Mouse (Mus musculus): ENCODE results near the gene Spty2d1. TPM values are rescaled to one million over a fixed set of nuclear protein-coding genes. Genes with fewer than 3 reads are reported as not detected.
"Not testable (repeated sequence)": the region's sequence is repeated elsewhere in the genome, so short reads cannot be mapped to it uniquely, and the experiment has no call there.

The Spty2d1 gene
- polyA plus RNA-seq, 1 experiment from 2014 or later = 12.8 TPM

DNA sequence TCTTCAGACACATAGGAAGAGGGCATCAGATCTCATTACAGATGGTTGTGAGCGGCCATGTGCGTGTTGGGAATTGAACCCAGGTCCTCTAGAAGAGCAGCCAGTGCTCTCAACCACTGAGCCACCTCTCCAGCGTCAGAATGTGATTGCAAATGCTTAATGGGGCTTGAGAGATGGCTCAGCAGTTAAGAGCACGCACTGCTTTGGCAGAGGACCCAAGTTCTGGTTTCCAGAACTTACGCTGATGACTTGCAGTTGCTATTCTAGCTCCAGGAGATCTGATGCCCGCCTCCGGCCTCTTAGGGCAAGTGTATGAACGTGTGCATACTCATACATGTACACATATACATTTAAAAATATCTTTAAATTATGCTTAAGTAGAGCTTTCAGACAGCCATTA, 27.2 kb upstream of the Spty2d1 start:
- no peaks in the 10 kb centered on the region for H3K9me3 ChIP-seq
- no peak for DNase-seq (ENCODE audit: low spot score)
- WGBS = 82% methylated on average over 8 of the region's 8 CpGs

DNA sequence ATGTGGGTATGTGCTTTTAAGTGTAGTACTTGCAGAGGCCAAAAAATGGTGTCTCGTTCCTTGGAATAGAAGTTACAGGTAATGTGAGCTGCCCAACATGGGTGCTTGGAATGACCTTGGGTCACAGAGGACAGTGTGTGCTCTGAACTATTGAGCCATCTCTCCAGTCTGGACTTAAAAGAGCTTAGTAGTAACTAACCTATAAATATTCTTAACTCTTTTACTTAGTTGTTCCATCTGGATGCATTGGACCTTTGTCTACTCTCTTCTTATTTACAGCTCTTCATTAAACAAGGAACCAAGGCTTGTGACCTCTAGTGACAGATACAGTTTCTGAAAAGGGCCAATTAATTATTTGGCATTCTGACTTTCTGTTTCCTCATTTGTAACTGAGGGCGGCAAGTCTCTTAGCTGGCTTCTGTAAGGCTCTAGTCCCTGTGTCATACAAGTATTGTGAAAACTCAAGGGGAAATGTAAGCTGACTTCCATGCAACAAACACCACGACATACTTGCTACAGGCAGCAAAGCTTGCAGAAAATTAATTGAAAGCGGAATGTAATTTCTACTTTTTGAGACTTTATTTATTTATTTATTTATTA, 26.7 kb upstream of the Spty2d1 start:
- no peaks in the 10 kb centered on the region for H3K9me3 ChIP-seq
- H3K36me3 ChIP-seq (replicated peaks) = no peaks in the 10 kb centered on the region
- no peak for DNase-seq (ENCODE audit: low spot score)
- WGBS = 88% methylated on average over 4 of the region's 4 CpGs
- H3K4me1 ChIP-seq = no peaks in the 10 kb centered on the region
- no peak overlapping the region for H3K27ac ChIP-seq (replicated peaks)
- H3K27me3 ChIP-seq (replicated peaks; ENCODE audit: low read depth, poor library complexity, severe bottlenecking) = no peaks in the 10 kb centered on the region
- H3K4me3 ChIP-seq = no peak overlapping the region

More for the DNA sequence above, 27.2 kb upstream of the Spty2d1 start:
- Histone ChIP-seq H3K36me3 (replicated peaks) (no peaks in the 10 kb centered on the region), H3K27ac (replicated peaks) (no peak overlapping the region), H3K27me3 (replicated peaks; ENCODE audit: low read depth, poor library complexity, severe bottlenecking) (no peaks in the 10 kb centered on the region), H3K4me3 (no peak overlapping the region), H3K4me1 (no peaks in the 10 kb centered on the region)

DNA sequence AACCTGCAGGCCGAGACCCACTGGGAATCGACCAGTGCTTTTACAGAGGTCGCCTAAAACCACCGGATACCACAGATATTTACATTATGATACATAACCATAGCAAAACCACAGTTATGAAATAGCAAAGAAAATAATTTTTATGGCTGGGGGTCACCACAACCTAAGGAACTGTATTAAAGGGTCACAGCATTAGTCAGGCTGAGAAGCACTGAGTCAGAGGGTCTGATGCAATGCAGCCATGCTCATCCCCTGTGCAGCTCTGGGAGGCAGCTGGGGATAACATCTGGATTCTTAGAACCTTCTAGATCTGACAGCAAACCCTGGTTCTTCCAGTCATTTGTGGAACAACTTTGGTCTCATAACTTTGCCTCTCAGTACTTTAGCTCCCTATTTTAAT, 23.2 kb upstream of the Spty2d1 start:
- no peak for DNase-seq (ENCODE audit: low spot score)
- Histone ChIP-seq H3K36me3 (replicated peaks) (no peaks in the 10 kb centered on the region), H3K4me3 (no peak overlapping the region), H3K27ac (replicated peaks) (no peak overlapping the region), H3K27me3 (replicated peaks; ENCODE audit: low read depth, poor library complexity, severe bottlenecking) (no peaks in the 10 kb centered on the region), H3K9me3 (no peaks in the 10 kb centered on the region), H3K4me1 (no peaks in the 10 kb centered on the region)
- WGBS = 79% methylated on average over 4 of the region's 4 CpGs

DNA sequence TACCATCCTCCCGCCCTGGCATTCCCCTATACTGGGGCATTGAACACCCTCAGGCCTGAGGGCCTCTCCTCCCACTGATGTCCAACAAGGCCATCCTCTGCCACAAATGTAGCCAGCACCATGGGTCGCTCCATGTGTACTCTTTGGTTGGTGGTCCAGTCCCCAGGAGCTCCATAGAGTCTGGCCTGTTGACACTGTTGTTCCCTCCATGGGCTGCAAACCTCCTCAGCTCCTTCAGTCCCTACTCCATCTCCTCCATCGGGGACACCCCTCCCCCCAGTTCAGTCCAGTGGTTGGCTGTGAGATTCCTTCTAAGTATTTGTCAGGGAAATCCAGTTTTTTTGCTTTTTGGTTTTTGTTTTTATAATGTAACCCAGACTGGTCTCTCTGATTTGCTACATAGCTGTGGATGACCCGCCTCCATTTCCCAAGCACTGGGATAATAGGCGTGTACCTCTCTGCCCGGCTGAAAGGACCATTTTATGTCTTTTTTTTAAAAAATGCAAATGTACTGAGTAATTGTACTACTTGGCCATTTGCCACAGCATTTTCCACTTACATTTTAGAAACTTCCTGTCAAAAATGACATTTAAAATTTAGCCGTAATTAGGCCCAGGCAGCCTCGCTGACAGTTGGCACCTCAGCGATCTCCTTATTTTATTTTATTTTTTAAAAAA, 22.4 kb upstream of the Spty2d1 start:
- Histone ChIP-seq H3K36me3 (replicated peaks) (no peaks in the 10 kb centered on the region), H3K27me3 (replicated peaks; ENCODE audit: low read depth, poor library complexity, severe bottlenecking) (no peaks in the 10 kb centered on the region), H3K9me3 (no peaks in the 10 kb centered on the region), H3K4me1 (no peaks in the 10 kb centered on the region), H3K27ac (replicated peaks) (no peak overlapping the region), H3K4me3 (no peak overlapping the region)
- WGBS = 87% methylated on average over 9 of the region's 9 CpGs
- DNase-seq (ENCODE audit: low spot score) = no peak

DNA sequence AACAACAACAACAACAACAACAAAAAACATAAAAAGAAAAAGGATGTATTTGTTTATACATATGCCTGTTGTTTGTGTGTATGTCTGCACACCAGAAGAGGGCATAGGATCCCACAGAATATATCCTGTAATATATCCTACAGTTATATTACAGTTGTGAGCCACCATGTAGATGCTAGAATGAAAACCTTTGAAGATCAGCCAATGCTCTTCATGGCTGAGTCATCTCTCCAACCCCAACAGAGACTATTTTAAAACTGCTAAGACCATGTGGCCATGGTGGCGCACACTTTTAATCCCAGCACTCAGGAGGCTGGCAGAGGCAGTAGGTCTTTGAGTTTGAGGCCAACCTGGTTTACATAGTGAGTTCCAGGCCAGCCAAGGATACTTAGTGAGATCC, 19.3 kb upstream of the Spty2d1 start:
- 95% methylated on average over 1 of the region's 1 CpGs for WGBS
- peaks cover 5% of the 10 kb centered on the region; the same call in 1 of the 2 replicates for H3K27me3 ChIP-seq (replicated peaks; ENCODE audit: low read depth, poor library complexity, severe bottlenecking)
- no peaks in the 10 kb centered on the region for H3K36me3 ChIP-seq (replicated peaks)
- no peak overlapping the region for H3K4me3 ChIP-seq
- H3K27ac ChIP-seq (replicated peaks) = no peak overlapping the region
- H3K9me3 ChIP-seq = no peaks in the 10 kb centered on the region
- no peak for DNase-seq (ENCODE audit: low spot score)
- H3K4me1 ChIP-seq = no peaks in the 10 kb centered on the region

DNA sequence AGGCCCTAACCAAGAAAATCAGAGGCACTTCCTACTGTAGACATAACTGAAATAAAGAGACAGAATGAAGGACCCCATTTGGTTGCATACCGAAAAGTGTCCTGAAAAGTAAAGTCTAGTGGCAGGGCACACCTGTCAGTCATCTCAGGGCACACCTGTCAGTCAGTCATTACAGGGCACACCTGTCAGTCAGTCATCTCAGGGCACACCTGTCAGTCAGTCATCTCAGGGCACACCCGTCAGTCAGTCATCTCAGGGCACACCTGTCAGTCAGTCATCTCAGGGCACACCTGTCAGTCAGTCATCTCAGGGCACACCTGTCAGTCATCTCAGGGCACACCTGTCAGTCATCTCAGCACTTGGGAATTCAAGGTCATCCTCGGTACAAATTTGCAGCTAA, 18.7 kb upstream of the Spty2d1 start:
- not testable (repeated sequence) for DNase-seq (ENCODE audit: low spot score); H3K9me3 ChIP-seq; H3K36me3 ChIP-seq (replicated peaks); H3K27me3 ChIP-seq (replicated peaks; ENCODE audit: low read depth, poor library complexity, severe bottlenecking); H3K4me3 ChIP-seq; H3K4me1 ChIP-seq; H3K27ac ChIP-seq (replicated peaks)
- WGBS = 85% methylated on average over 3 of the region's 3 CpGs

DNA sequence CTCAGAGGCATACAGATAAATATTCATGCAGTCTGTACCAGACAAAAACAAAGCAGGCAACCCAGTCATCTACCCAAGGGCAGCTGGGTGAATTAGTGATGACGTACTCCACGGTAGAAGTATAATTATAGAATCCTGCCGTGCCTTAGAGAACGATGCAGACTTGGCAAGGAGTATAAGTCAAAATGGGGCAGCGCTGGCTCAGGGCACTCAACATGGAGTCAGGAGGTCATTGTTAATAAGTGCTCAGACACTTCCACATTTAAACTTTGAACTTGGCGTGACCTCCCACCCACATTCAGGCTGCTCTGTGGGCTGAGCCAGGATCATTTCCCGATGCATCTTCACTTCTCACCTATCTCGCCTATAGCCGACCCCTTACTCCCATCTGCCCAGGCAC, 17.2 kb upstream of the Spty2d1 start:
- H3K27ac ChIP-seq (replicated peaks) = no peak overlapping the region
- WGBS = 84% methylated on average over 9 of the region's 9 CpGs
- no peak overlapping the region for H3K4me3 ChIP-seq
- no peaks in the 10 kb centered on the region for H3K36me3 ChIP-seq (replicated peaks)
- H3K27me3 ChIP-seq (replicated peaks; ENCODE audit: low read depth, poor library complexity, severe bottlenecking) = peaks cover 14% of the 10 kb centered on the region; the same call in 1 of the 2 replicates
- no peaks in the 10 kb centered on the region for H3K9me3 ChIP-seq
- no peak for DNase-seq (ENCODE audit: low spot score)
- H3K4me1 ChIP-seq = no peaks in the 10 kb centered on the region

DNA sequence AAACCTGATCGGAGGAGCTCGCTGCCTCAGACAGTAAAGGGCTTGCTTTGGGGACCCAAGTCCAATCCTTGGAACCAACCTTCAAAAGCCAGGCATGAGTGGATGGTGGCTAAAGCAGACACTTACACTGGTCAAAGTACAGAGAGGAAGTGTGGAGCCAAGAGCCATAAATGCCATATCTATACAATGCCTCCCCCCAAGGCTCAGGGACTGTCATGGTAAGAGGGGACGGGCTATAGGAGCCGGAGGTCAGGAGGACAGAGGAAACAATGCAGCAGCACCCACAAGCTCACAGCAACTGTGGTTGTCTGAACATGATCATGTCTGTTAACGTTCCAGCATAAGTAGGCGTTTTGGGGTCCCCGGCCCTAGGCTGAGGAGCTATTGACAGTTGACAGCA, 16.2 kb upstream of the Spty2d1 start:
- Histone ChIP-seq H3K9me3 (no peaks in the 10 kb centered on the region), H3K4me1 (peaks cover 3% of the 10 kb centered on the region; the same call in 1 of the 2 replicates), H3K27me3 (replicated peaks; ENCODE audit: low read depth, poor library complexity, severe bottlenecking) (peaks cover 14% of the 10 kb centered on the region; the same call in 1 of the 2 replicates), H3K4me3 (no peak overlapping the region), H3K36me3 (replicated peaks) (no peaks in the 10 kb centered on the region), H3K27ac (replicated peaks) (no peak overlapping the region)
- whole genome bisulfite sequencing = 88% methylated on average over 7 of the region's 7 CpGs
- DNase-seq (ENCODE audit: low spot score) = no peak

DNA sequence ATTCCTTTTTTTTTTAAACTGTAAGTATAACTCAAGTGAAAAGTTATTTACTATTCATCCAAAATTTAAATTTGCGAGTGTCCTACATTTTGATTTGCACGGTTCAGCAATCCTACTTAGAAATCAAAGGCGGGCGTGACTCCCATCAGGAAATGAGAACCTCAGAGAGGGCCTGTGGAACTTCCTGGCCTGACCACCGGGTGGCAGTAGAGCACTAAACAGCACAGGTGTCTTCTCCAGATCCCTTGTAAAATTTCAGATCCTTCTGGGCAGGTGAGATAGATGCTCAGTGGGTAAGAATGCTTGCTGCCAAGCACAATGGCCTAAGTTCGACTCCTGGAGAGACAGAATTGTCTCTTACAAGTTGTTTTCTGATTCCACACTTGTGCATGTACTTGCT, 15.3 kb upstream of the Spty2d1 start:
- Histone ChIP-seq H3K4me3 (no peak overlapping the region), H3K36me3 (replicated peaks) (no peaks in the 10 kb centered on the region), H3K9me3 (no peaks in the 10 kb centered on the region), H3K27me3 (replicated peaks; ENCODE audit: low read depth, poor library complexity, severe bottlenecking) (peaks cover 14% of the 10 kb centered on the region; the same call in 1 of the 2 replicates), H3K27ac (replicated peaks) (no peak overlapping the region), H3K4me1 (peaks cover 3% of the 10 kb centered on the region; the same call in 1 of the 2 replicates)
- DNase-seq (ENCODE audit: low spot score) = peak; percentile 85
- 16% methylated on average over 6 of the region's 6 CpGs for WGBS

DNA sequence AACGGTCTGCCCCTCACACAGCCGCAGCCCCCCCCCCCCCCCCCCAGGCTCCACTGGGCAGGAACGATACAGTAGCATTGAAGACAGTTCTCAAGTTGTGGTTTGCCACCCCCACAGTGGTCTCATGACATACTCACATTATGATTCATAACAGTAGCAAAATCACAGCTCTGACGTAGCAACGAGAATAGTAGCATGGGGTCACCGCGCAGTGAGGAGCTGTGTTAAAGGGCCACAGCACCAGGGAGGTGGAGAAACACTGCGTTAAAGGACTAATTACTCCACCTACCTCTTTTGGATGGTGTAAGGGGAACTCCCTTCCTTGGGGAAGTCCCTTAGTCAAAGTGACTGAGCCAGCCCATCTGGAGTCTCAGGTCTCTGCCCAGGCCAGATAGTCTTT, 14.3 kb upstream of the Spty2d1 start:
- Histone ChIP-seq H3K27me3 (replicated peaks; ENCODE audit: low read depth, poor library complexity, severe bottlenecking) (peaks cover 14% of the 10 kb centered on the region; the same call in 1 of the 2 replicates), H3K4me3 (no peak overlapping the region), H3K36me3 (replicated peaks) (no peaks in the 10 kb centered on the region), H3K4me1 (peaks cover 3% of the 10 kb centered on the region; the same call in 1 of the 2 replicates), H3K27ac (replicated peaks) (no peak overlapping the region), H3K9me3 (no peaks in the 10 kb centered on the region)
- WGBS = 78% methylated on average over 8 of the region's 8 CpGs
- DNase-seq (ENCODE audit: low spot score) = no peak

DNA sequence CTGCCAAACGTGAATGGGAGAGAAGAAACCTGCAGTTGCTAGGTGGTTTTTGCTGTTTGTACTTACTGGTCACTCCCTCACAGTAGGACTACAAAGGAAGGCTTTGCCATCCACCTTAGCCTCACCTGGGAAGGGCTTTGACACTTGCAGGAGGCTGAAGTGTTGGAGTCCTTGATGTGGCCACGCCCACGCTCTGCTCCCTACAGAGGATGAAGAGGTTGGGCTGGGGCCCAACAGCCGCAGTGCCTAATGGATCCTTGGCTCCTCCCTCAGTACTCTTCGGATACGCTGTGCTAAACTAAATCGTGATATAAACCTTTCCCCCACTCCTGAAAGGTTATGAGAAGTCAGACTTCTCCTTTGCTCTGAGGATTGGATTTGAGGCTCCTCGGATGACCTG, 12.7 kb upstream of the Spty2d1 start:
- H3K36me3 ChIP-seq (replicated peaks) = no peaks in the 10 kb centered on the region
- H3K27ac ChIP-seq (replicated peaks) = no peak overlapping the region
- 12% methylated on average over 8 of the region's 8 CpGs for whole genome bisulfite sequencing
- H3K4me3 ChIP-seq = no peak overlapping the region
- no peak for DNase-seq (ENCODE audit: low spot score)
- no peaks in the 10 kb centered on the region for H3K9me3 ChIP-seq
- H3K4me1 ChIP-seq = peaks cover 3% of the 10 kb centered on the region; the same call in 1 of the 2 replicates
- peaks cover 14% of the 10 kb centered on the region; the same call in 1 of the 2 replicates for H3K27me3 ChIP-seq (replicated peaks; ENCODE audit: low read depth, poor library complexity, severe bottlenecking)

DNA sequence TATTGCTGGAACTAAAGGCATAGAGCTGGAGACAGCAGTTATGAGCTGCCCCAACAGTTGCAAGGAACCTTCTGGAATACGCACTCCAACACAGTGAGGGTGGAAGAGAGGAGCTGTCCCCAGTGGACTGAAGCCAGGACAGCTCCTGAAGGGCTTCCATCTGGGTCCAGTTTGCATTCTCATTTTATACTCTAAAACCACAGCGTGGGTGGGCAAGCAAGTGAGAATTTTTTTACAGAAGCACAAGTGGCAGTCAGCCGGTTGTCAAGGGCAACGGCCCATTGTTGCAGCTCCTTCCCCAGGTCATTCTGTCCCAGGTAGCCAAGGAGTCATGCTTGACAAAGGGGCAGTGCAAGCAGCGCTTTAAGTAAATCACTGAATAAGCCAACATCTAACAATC, 11.4 kb upstream of the Spty2d1 start:
- 68% methylated on average over 5 of the region's 5 CpGs for WGBS

DNA sequence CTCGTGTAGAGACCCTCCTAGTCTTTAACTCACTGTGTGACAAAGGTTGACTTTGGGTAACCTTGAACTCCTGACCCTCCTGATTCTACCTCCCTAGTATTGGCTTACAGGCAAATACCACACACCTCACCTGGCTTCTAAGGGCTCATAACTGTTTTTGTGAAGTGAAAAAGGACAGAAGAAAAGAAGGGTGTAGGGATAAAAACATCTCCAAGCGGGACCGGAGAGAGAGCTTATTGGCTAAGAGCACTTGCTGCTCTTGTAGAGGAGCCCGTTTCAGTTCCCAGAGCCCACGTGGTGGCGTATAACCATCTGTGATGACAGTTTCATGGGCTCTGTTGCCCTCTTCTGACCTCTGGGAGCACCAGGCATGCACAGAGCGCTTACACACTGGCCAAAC, 8.9 kb upstream of the Spty2d1 start:
- H3K27me3 ChIP-seq (replicated peaks; ENCODE audit: low read depth, poor library complexity, severe bottlenecking) = 0 out of 2 replicates have a peak, but pooled peaks cover 7% of the 10 kb centered on the region
- no peak overlapping the region for H3K27ac ChIP-seq (replicated peaks)
- WGBS = 77% methylated on average over 7 of the region's 7 CpGs
- H3K4me1 ChIP-seq = peaks cover 13% of the 10 kb centered on the region; the same call in 1 of the 2 replicates
- H3K9me3 ChIP-seq = no peaks in the 10 kb centered on the region
- no peak for DNase-seq (ENCODE audit: low spot score)
- H3K36me3 ChIP-seq (replicated peaks) = no peaks in the 10 kb centered on the region
- H3K4me3 ChIP-seq = no peak overlapping the region

More for the DNA sequence above, 11.4 kb upstream of the Spty2d1 start:
- Histone ChIP-seq H3K36me3 (replicated peaks) (no peaks in the 10 kb centered on the region), H3K4me1 (peaks cover 13% of the 10 kb centered on the region; the same call in 1 of the 2 replicates), H3K4me3 (no peak overlapping the region), H3K27ac (replicated peaks) (no peak overlapping the region), H3K9me3 (no peaks in the 10 kb centered on the region), H3K27me3 (replicated peaks; ENCODE audit: low read depth, poor library complexity, severe bottlenecking) (peaks cover 14% of the 10 kb centered on the region; the same call in 1 of the 2 replicates)
- DNase-seq (ENCODE audit: low spot score) = no peak
